Mouse (Mus musculus) stomach, embryonic 15.5 days (tissue): ENCODE measurements around the gene Mfn2. TPM values are rescaled to one million over a fixed set of nuclear protein-coding genes. Genes with fewer than 3 reads are reported as not detected.
"Not testable (repeated sequence)": the region's sequence is repeated elsewhere in the genome, so short reads cannot be mapped to it uniquely, and the experiment has no call there.

Source experiments
- ATAC-seq: fragments of 200-750 bp; cut with Nextera tagmentation; 2 replicates; pipeline ENCODE4 v1.8.0; 2017; ENCODE audit warnings: low read depth, moderate number of reproducible peaks, moderate TSS enrichment; ENCODE audit not compliant: insufficient read depth, low FRiP score
- H3K27ac ChIP-seq: fragments of 300-500 bp; sonication (generic); 2 replicates; pipeline ENCODE4 v1.5.1; 2015; ENCODE audit warnings: mild to moderate bottlenecking, inconsistent platforms
- H3K27me3 ChIP-seq: fragments of 300-500 bp; sonication (generic); replicated peaks from 2 replicates; pipeline ENCODE4 v1.6.1; 2015; ENCODE audit warnings: inconsistent platforms
- H3K36me3 ChIP-seq: fragments of 300-500 bp; sonication (generic); 2 replicates; pipeline ENCODE4 v1.6.1; 2015; ENCODE audit warnings: inconsistent platforms
- H3K4me1 ChIP-seq: fragments of 300-500 bp; sonication (generic); 2 replicates; pipeline ENCODE4 v1.6.1; 2015; ENCODE audit warnings: inconsistent platforms
- H3K4me2 ChIP-seq: fragments of 300-500 bp; sonication (generic); 2 replicates; pipeline ENCODE4 v1.6.1; 2015; ENCODE audit warnings: mild to moderate bottlenecking, inconsistent platforms
- H3K4me3 ChIP-seq: fragments of 300-500 bp; sonication (generic); replicated peaks from 2 replicates; pipeline ENCODE4 v1.5.1; 2015; ENCODE audit warnings: inconsistent platforms
- H3K9ac ChIP-seq: fragments of 300-500 bp; sonication (generic); 2 replicates; pipeline ENCODE4 v1.6.1; 2015; ENCODE audit warnings: inconsistent platforms
- H3K9me3 ChIP-seq: fragments of 300-500 bp; sonication (generic); 2 replicates; pipeline ENCODE4 v1.6.1; 2016; ENCODE audit warnings: inconsistent platforms
- WGBS: fragments of 180-500 bp; shearing (Covaris S2); methylation state at CpG from one replicate; pipeline ENCODE4 v1.1.7; 2015; 5-methylcytosine and 5-hydroxymethylcytosine counted together
- polyA plus RNA-seq: library from polyadenylated mRNA; unstranded; fragments of >200 nt; fragmentation: Nextera tagmentation; extraction: Ambion mirVana; gene quantifications from 2 replicates; pipeline ENCODE4 v1.2.1, GENCODE M21; 2015

Mfn2 gene
- polyA plus RNA-seq, 1 experiment from 2014 or later, result 32.1 TPM

GRCm38 (mm10) chr4:147866056-147866455, 38.4 kb downstream of the Mfn2 start:
- H3K27me3 ChIP-seq, result no peaks in the 10 kb centered on the region
- H3K9me3 ChIP-seq, result no peaks in the 10 kb centered on the region
- peaks cover 36% of the 10 kb centered on the region for H3K36me3 ChIP-seq
- no peak overlapping the region for H3K4me3 ChIP-seq
- ATAC-seq, result no peak
- no peak overlapping the region for H3K27ac ChIP-seq
- H3K4me1 ChIP-seq, result peaks cover 19% of the 10 kb centered on the region
- H3K4me2 ChIP-seq, result no peak overlapping the region
- 92% methylated on average over 9 of the region's 9 CpGs for WGBS
- no peak overlapping the region for H3K9ac ChIP-seq

GRCm38 (mm10) chr4:147865651-147866050, 38.9 kb downstream of the Mfn2 start:
- H3K4me1 ChIP-seq, result peaks cover 19% of the 10 kb centered on the region
- H3K9me3 ChIP-seq, result no peaks in the 10 kb centered on the region
- no peak overlapping the region for H3K4me3 ChIP-seq
- no peak overlapping the region for H3K27ac ChIP-seq
- H3K4me2 ChIP-seq, result no peak overlapping the region
- peaks cover 39% of the 10 kb centered on the region for H3K36me3 ChIP-seq
- no peak overlapping the region for H3K9ac ChIP-seq
- WGBS, result 94% methylated on average over 6 of the region's 6 CpGs
- no peak for ATAC-seq
- no peaks in the 10 kb centered on the region for H3K27me3 ChIP-seq

GRCm38 (mm10) chr4:147862051-147862450, 42.5 kb downstream of the Mfn2 start:
- Histone ChIP-seq H3K9ac (no peak overlapping the region), H3K4me1 (no peaks in the 10 kb centered on the region), H3K9me3 (no peaks in the 10 kb centered on the region), H3K4me2 (no peak overlapping the region), H3K36me3 (peaks cover 43% of the 10 kb centered on the region), H3K27me3 (no peaks in the 10 kb centered on the region), H3K27ac (no peak overlapping the region), H3K4me3 (no peak overlapping the region)
- 90% methylated on average over 3 of the region's 3 CpGs for WGBS
- no peak for ATAC-seq

- Histone ChIP-seq H3K4me1 (peaks cover 8% of the 10 kb centered on the region; the same call in 1 of the 2 replicates), H3K27me3 (no peaks in the 10 kb centered on the region), H3K9ac (no peak overlapping the region), H3K27ac (no peak overlapping the region), H3K36me3 (no peaks in the 10 kb centered on the region), H3K4me2 (no peak overlapping the region), H3K4me3 (no peak overlapping the region), H3K9me3 (no peaks in the 10 kb centered on the region)
- ATAC-seq, result no peak
- WGBS, result 80% methylated on average over 2 of the region's 2 CpGs
These were observed 53.7 kb downstream of the Mfn2 start for GRCm38 (mm10) chr4:147850776-147851175.

- H3K4me3 ChIP-seq, result peak overlapping the region; percentile 80
- 0 out of 2 replicates have a peak overlapping the region, but pooled peaks have one; percentile 28 for H3K27ac ChIP-seq
- H3K9me3 ChIP-seq, result no peaks in the 10 kb centered on the region
- ATAC-seq, result peak; percentile 63
- H3K9ac ChIP-seq, result peak overlapping the region; percentile 26; the same call in 1 of the 2 replicates
- peaks cover 8% of the 10 kb centered on the region; the same call in 1 of the 2 replicates for H3K4me1 ChIP-seq
- WGBS, result 5% methylated on average over 4 of the region's 4 CpGs
- H3K36me3 ChIP-seq, result peaks cover 13% of the 10 kb centered on the region
- peak overlapping the region; percentile 64 for H3K4me2 ChIP-seq
- H3K27me3 ChIP-seq, result no peaks in the 10 kb centered on the region
These were observed 55.9 kb downstream of the Mfn2 start for GRCm38 (mm10) chr4:147848584-147848991.

- Histone ChIP-seq H3K4me1 (peaks cover 8% of the 10 kb centered on the region; the same call in 1 of the 2 replicates), H3K9me3 (no peaks in the 10 kb centered on the region), H3K4me2 (peak within 1 kb of the TSS; percentile 64), H3K9ac (peak within 1 kb of the TSS; percentile 53), H3K27ac (0 out of 2 replicates have a peak within 1 kb of the TSS, but pooled peaks have one; percentile 28), H3K36me3 (peaks cover 19% of the 10 kb centered on the region), H3K4me3 (peak within 1 kb of the TSS; percentile 80), H3K27me3 (no peaks in the 10 kb centered on the region)
- 2% methylated on average over 23 of the region's 23 CpGs for whole genome bisulfite sequencing
- ATAC-seq, result peak; percentile 87
These were observed 56.6 kb downstream of the Mfn2 start, which contains the start of gene Zfp933 for GRCm38 (mm10) chr4:147847614-147848583. TSS of gene Zfp933 (minus strand) at chr4:147848366.

- Histone ChIP-seq H3K4me3 (no peak overlapping the region), H3K36me3 (peaks cover 37% of the 10 kb centered on the region), H3K27me3 (no peaks in the 10 kb centered on the region), H3K4me1 (peaks cover 3% of the 10 kb centered on the region; the same call in 1 of the 2 replicates), H3K4me2 (no peak overlapping the region), H3K27ac (no peak overlapping the region), H3K9me3 (no peaks in the 10 kb centered on the region), H3K9ac (no peak overlapping the region)
- no peak for ATAC-seq
- WGBS, result 92% methylated on average over 3 of the region's 3 CpGs
These were observed 61.6 kb downstream of the Mfn2 start for GRCm38 (mm10) chr4:147842871-147843270.

- not testable (repeated sequence) for ATAC-seq, H3K27me3 ChIP-seq, H3K9ac ChIP-seq, H3K4me3 ChIP-seq, H3K4me2 ChIP-seq, H3K9me3 ChIP-seq, H3K27ac ChIP-seq, H3K4me1 ChIP-seq
- H3K36me3 ChIP-seq, result peaks cover 31% of the 10 kb centered on the region
- WGBS, result 96% methylated on average over 20 of the region's 26 CpGs
These were observed 65.2 kb downstream of the Mfn2 start for GRCm38 (mm10) chr4:147839282-147839681.

- H3K36me3 ChIP-seq, result peaks cover 35% of the 10 kb centered on the region
- no peak for ATAC-seq
- peaks cover 30% of the 10 kb centered on the region for H3K9me3 ChIP-seq
- H3K27ac ChIP-seq, result no peak overlapping the region
- H3K4me3 ChIP-seq, result no peak overlapping the region
- no peaks in the 10 kb centered on the region for H3K27me3 ChIP-seq
- no peak overlapping the region for H3K9ac ChIP-seq
- 91% methylated on average over 4 of the region's 4 CpGs for WGBS
- H3K4me1 ChIP-seq, result no peaks in the 10 kb centered on the region
- no peak overlapping the region for H3K4me2 ChIP-seq
These were observed 80.1 kb downstream of the Mfn2 start for GRCm38 (mm10) chr4:147824389-147824788.

Other genes starting within 250 kb of the Mfn2 start
- gene Zfp534, start 202.2 kb downstream of the Mfn2 start, polyA plus RNA-seq, result not detected in 2 replicates
- gene Zfp984, start 94.9 kb downstream of the Mfn2 start, polyA plus RNA-seq, result 8.6 and 9.3 TPM in 2 replicates
- 4.4 and 5.7 TPM in 2 replicates for gene Zfp933, start 56.3 kb downstream of the Mfn2 start, polyA plus RNA-seq
- 34.6 and 37.6 TPM in 2 replicates for gene Miip, start 35.9 kb downstream of the Mfn2 start, polyA plus RNA-seq
- gene Fv1, start 35.7 kb downstream of the Mfn2 start, polyA plus RNA-seq, result 8.8 and 9.8 TPM in 2 replicates
- 43.7 and 47.9 TPM in 2 replicates for gene Plod1, start 32.1 kb upstream of the Mfn2 start, polyA plus RNA-seq
- gene 2510039O18Rik, start 36.2 kb upstream of the Mfn2 start, polyA plus RNA-seq, result 17.4 and 17.7 TPM in 2 replicates
- 0.23 TPM in 1 of 2 replicates, not detected in the other for gene Nppb, start 81.1 kb upstream of the Mfn2 start, polyA plus RNA-seq
- 2.4 and 2.6 TPM in 2 replicates for gene Nppa, start 96.0 kb upstream of the Mfn2 start, polyA plus RNA-seq
- 5.1 and 6.1 TPM in 2 replicates for gene Clcn6, start 134.1 kb upstream of the Mfn2 start, polyA plus RNA-seq
- 16.7 and 20.9 TPM in 2 replicates for gene Mthfr, start 134.4 kb upstream of the Mfn2 start, polyA plus RNA-seq
- 13.7 and 14.1 TPM in 2 replicates for gene Agtrap, start 183.3 kb upstream of the Mfn2 start, polyA plus RNA-seq
- 37.9 and 38.0 TPM in 2 replicates for gene Mad2l2, start 225.7 kb upstream of the Mfn2 start, polyA plus RNA-seq
- 0.06 and 0.14 TPM in 2 replicates for gene Draxin, start 226.0 kb upstream of the Mfn2 start, polyA plus RNA-seq
- gene Fbxo6, start 247.4 kb upstream of the Mfn2 start, polyA plus RNA-seq, result 13.7 and 14.1 TPM in 2 replicates